Mouse (Mus musculus): ENCODE data around the gene Grhl1. TPM values are rescaled to one million over a fixed set of nuclear protein-coding genes. Genes with fewer than 3 reads are reported as not detected.
"Not testable (repeated sequence)": the region's sequence is repeated elsewhere in the genome, so short reads cannot be mapped to it uniquely, and the experiment has no call there.

The Grhl1 gene
- polyA plus RNA-seq, 1 experiment from 2014 or later: 0.75 TPM

DNA sequence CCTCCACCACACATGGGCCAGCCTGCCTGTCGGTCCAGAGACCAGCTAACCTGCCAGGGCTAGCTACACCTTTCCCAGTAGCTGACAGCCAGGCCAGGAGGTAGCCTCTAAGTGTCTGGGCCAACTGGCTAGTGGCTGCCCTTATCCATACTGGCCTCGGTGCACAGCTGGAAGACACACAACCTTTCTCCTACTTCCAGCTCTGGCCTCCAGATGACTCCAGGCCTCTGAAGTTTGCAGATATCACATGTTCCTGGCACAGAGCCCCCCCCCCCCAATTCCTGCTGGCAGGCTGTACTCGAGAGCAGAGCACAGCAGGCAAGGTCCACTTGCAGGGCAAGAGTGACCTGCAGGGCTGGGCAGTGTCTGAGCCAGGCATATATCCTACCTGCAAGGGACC is 55.1 kb downstream of the Grhl1 start:
- no peak overlapping the region for H3K4me3 ChIP-seq
- WGBS: 64% methylated on average over 3 of the region's 3 CpGs
- H3K4me2 ChIP-seq (replicated peaks): no peak overlapping the region
- no peak overlapping the region for H3K9ac ChIP-seq
- H3K9me3 ChIP-seq (replicated peaks): no peaks in the 10 kb centered on the region
- no peak for ATAC-seq (ENCODE audit: low FRiP score)
- no peak overlapping the region for H3K27ac ChIP-seq
- peaks cover 12% of the 10 kb centered on the region for H3K4me1 ChIP-seq
- no peaks in the 10 kb centered on the region for H3K36me3 ChIP-seq
- H3K27me3 ChIP-seq: no peaks in the 10 kb centered on the region

DNA sequence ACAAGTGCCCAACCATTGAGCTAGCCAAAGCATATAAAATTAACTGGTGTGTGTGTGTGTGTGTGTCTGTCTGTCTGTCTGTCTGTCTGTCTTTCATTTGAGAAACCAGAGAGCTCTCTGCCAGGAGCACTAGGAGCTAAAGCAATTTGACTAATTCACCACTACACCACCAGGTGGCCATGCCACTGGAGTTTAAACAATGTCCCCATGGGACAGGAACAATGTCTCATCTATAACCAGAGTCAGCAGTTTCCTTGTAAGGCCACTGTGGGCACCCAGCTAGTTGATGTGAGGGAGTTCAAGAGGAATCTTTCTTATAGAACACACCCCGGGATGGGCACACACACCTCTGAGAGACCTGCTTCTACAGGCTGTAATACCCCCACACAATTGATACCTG is 58.1 kb downstream of the Grhl1 start:
- Histone ChIP-seq H3K27me3 (no peaks in the 10 kb centered on the region), H3K9me3 (replicated peaks) (no peaks in the 10 kb centered on the region), H3K4me1 (0 out of 2 replicates have a peak, but pooled peaks cover 6% of the 10 kb centered on the region), H3K4me2 (replicated peaks) (no peak overlapping the region), H3K4me3 (no peak overlapping the region), H3K9ac (no peak overlapping the region), H3K27ac (no peak overlapping the region), H3K36me3 (no peaks in the 10 kb centered on the region)
- no peak for ATAC-seq (ENCODE audit: low FRiP score)
- WGBS: 68% methylated on average over 1 of the region's 1 CpGs

DNA sequence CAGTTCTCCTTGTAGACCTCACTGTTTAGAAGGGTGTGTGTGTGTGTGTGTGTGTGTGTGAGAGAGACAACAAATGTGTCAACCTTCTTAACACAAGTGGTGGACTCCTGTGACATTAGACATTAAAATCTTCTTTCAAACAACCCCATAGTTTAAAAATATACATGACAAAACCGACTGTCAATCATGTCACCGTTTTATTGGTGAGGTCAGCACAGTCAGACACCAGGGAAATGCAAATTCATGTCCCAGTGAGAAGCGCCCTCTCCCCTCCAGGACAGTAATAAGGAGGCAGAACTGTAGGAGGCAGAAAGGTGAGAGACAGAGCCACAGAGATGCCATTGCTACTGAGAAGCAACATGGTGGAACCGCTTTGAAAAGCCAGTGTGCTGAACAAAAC is 60.3 kb downstream of the Grhl1 start:
- Histone ChIP-seq H3K4me1 (0 out of 2 replicates have a peak, but pooled peaks cover 6% of the 10 kb centered on the region), H3K27ac (no peak overlapping the region), H3K27me3 (no peaks in the 10 kb centered on the region), H3K4me2 (replicated peaks) (no peak overlapping the region), H3K4me3 (no peak overlapping the region), H3K36me3 (no peaks in the 10 kb centered on the region), H3K9me3 (replicated peaks) (no peaks in the 10 kb centered on the region), H3K9ac (no peak overlapping the region)
- WGBS: 45% methylated on average over 4 of the region's 4 CpGs
- no peak for ATAC-seq (ENCODE audit: low FRiP score)

DNA sequence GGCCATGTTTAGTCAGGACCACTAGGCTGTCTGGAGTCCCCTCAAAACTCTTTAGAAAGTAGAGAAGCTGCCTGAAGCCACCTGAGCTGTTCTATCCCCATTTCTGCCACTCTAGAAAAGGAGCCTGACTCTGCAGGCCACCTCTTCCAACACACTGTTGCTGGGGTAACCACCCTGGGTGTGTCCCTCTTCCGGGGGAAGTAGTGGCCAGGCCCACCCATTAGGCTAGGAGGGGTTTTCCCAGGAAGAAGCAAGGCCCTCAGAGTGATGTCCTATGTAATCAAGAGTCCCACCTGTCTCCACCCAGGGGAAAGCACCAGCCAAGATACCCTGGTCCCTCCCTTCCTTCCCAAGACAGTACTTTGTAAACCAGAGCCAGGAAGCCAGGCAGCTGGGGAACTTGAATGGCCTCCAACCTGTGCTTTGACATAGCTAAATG is 61.7 kb downstream of the Grhl1 start:
- Histone ChIP-seq H3K27ac (no peak overlapping the region), H3K9me3 (replicated peaks) (no peaks in the 10 kb centered on the region), H3K9ac (no peak overlapping the region), H3K36me3 (no peaks in the 10 kb centered on the region), H3K27me3 (no peaks in the 10 kb centered on the region), H3K4me2 (replicated peaks) (no peak overlapping the region), H3K4me1 (0 out of 2 replicates have a peak, but pooled peaks cover 6% of the 10 kb centered on the region), H3K4me3 (no peak overlapping the region)
- WGBS: 53% methylated on average over 1 of the region's 1 CpGs
- no peak for ATAC-seq (ENCODE audit: low FRiP score)

DNA sequence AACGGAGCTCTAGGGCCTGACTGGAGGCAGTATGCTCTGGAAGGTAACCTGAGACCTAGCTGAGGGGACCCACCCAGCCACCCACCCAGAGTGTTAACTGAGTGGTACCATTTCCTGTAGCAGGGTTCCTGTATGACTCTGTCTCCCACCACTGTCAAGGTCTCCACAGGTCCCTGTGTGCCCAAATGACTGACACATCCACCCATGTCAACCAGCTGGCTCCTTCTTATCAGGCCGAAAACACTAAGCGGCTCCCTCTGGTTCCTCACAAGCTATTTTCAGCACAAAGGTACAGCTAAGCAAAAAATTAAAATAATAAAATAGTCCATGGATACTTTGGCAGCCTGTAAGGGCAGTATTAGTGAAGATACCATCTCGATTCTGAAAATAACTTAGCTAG is 62.1 kb downstream of the Grhl1 start:
- Histone ChIP-seq H3K4me1 (0 out of 2 replicates have a peak, but pooled peaks cover 6% of the 10 kb centered on the region), H3K4me3 (no peak overlapping the region), H3K36me3 (no peaks in the 10 kb centered on the region), H3K27ac (no peak overlapping the region), H3K27me3 (no peaks in the 10 kb centered on the region), H3K4me2 (replicated peaks) (no peak overlapping the region), H3K9ac (no peak overlapping the region), H3K9me3 (replicated peaks) (no peaks in the 10 kb centered on the region)
- 80% methylated on average over 4 of the region's 4 CpGs for WGBS
- no peak for ATAC-seq (ENCODE audit: low FRiP score)

DNA sequence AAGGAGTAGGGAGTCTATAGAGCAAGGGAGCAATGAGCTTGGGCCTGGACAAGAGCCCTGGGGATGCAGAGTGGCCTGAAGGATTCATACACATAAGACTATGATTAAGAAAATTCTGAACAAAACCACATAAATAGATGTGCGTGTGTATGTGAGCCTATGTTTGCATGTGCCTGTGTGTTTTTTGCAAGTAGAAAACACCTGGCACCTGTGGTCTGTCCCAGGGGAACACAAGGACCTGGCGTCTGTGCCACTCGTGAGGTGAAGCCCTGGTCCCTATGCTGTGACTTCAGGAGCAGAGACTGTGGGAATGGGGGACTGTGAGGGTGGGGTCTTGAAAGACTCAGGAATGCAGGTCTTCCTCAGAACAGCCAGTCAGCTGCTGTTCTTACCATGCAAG is 62.6 kb downstream of the Grhl1 start:
- no peaks in the 10 kb centered on the region for H3K27me3 ChIP-seq
- no peak overlapping the region for H3K4me2 ChIP-seq (replicated peaks)
- H3K4me1 ChIP-seq: 0 out of 2 replicates have a peak, but pooled peaks cover 6% of the 10 kb centered on the region
- no peak overlapping the region for H3K27ac ChIP-seq
- H3K9ac ChIP-seq: no peak overlapping the region
- ATAC-seq (ENCODE audit: low FRiP score): no peak
- no peak overlapping the region for H3K4me3 ChIP-seq
- WGBS: 84% methylated on average over 3 of the region's 3 CpGs
- H3K9me3 ChIP-seq (replicated peaks): no peaks in the 10 kb centered on the region
- H3K36me3 ChIP-seq: no peaks in the 10 kb centered on the region

DNA sequence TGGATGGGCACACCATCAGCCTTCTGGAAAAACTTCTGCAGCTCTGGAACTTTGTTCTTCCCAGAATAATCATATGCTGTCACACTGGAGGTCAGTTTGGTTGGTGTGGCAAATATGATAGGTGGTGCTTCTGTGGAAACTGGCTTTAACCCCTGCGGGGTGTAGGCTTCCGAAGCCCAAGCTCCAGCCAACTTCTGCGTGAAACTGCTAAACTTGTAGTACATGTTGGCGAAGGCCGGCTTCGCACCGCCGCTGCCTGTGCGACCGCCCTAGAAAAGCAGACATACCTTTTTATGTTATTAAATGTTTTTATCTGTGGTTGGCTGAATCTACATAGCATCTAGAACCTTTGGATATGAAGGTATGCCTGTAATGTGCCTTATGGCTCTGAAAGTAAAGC is 66.7 kb downstream of the Grhl1 start:
- H3K4me3 ChIP-seq; H3K36me3 ChIP-seq; ATAC-seq (ENCODE audit: low FRiP score); H3K27me3 ChIP-seq; H3K27ac ChIP-seq; H3K9ac ChIP-seq; H3K9me3 ChIP-seq (replicated peaks); H3K4me2 ChIP-seq (replicated peaks): not testable (repeated sequence)
- 95% methylated on average over 10 of the region's 10 CpGs for WGBS
- peaks cover 12% of the 10 kb centered on the region; the same call in 1 of the 2 replicates for H3K4me1 ChIP-seq

DNA sequence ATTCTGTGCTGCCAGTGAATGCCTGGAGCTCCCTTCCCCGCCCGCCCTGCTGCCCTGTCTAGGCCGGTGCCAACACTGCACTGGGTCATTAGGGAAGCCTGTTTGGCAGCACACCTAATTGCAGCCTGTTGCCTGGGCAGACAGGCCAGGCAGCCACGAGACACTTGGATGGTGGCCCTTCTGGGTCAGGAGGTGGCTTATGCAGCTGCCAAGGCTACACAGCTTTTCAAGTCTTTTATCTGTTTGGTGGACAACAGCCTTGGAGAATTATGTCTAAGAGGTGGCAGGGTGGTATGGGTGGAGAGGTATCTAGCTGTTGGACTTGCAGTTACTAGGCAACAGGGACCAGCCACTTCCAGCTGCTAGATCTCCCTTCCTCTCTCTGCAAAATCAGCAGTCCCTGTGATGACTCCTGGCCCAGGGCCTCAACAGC is 70.3 kb downstream of the Grhl1 start:
- WGBS: 80% methylated on average over 4 of the region's 4 CpGs
- no peak for ATAC-seq (ENCODE audit: low FRiP score)
- Histone ChIP-seq H3K4me2 (replicated peaks) (no peak overlapping the region), H3K4me1 (peaks cover 8% of the 10 kb centered on the region; the same call in 1 of the 2 replicates), H3K9ac (no peak overlapping the region), H3K27me3 (no peaks in the 10 kb centered on the region), H3K27ac (no peak overlapping the region), H3K36me3 (no peaks in the 10 kb centered on the region), H3K4me3 (no peak overlapping the region), H3K9me3 (replicated peaks) (no peaks in the 10 kb centered on the region)

DNA sequence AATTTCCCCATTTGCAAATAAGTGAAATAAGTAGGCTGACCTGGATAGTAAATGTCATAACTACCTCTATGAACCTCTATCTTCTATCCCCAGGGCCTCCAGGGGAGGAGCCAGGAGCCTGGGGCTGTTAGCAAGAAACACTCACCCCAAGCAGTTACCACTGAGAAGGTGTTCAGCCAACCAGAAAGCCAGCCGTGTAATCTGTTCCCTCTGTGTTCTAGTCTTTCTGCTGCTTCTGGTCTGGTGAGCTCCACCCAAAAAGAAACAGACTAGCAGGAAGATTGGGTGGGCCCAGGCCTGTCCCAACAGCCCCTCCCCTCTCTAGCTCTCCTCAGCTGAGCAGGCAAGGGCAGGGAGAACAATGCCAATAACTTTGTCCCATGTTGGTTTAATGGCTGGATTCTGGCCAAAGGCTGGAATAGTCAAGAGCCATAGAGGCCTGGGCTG is 72.1 kb downstream of the Grhl1 start:
- Histone ChIP-seq H3K9ac (no peak overlapping the region), H3K4me2 (replicated peaks) (no peak overlapping the region), H3K27ac (no peak overlapping the region), H3K9me3 (replicated peaks) (no peaks in the 10 kb centered on the region), H3K27me3 (no peaks in the 10 kb centered on the region), H3K4me1 (peaks cover 8% of the 10 kb centered on the region; the same call in 1 of the 2 replicates), H3K4me3 (no peak overlapping the region), H3K36me3 (no peaks in the 10 kb centered on the region)
- ATAC-seq (ENCODE audit: low FRiP score): no peak
- WGBS: 36% methylated on average over 1 of the region's 1 CpGs

DNA sequence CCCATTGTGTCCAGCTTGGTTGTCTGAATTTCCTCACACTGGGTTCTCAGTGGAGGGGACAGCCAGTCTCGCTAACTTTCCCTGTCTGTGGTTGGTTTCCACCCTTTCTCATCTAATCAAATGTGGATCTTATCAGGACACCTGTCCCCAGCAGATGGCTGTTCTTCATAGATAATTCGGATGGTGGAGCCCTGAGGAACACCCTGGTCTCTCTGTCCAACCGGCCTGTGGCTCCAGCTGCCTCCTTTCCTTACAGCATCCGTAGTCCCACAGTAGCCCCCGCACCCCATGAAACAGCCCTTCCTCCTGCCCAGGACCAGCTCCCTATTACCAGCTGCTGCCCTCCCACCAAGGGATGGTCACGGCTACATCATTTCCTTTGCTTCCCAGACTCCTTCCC is 73.8 kb downstream of the Grhl1 start:
- WGBS: 83% methylated on average over 6 of the region's 6 CpGs
- Histone ChIP-seq H3K27me3 (no peaks in the 10 kb centered on the region), H3K4me1 (peaks cover 18% of the 10 kb centered on the region), H3K4me2 (replicated peaks) (no peak overlapping the region), H3K9me3 (replicated peaks) (no peaks in the 10 kb centered on the region), H3K4me3 (no peak overlapping the region), H3K27ac (no peak overlapping the region), H3K9ac (no peak overlapping the region), H3K36me3 (no peaks in the 10 kb centered on the region)
- no peak for ATAC-seq (ENCODE audit: low FRiP score)

DNA sequence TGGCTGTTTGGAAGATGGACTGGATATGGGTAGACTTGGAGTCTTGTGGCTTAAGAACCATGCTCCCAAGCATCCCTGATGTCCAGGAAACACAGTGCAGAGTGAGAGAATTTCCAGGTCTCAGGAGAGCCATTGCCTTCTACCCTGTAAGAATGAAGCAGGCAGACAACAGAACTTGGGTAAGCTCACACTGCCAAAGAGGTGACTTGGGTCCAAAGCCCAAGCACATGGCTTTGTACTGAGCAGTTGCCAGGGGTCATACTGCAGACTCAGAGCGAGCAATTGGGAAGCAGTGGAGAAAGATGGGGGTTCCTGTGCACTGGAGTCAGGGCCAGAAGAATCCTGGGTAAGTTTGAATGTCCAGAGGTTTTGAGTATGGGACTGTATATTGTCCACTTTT is 76.0 kb downstream of the Grhl1 start:
- Histone ChIP-seq H3K9ac (no peak overlapping the region), H3K27me3 (no peaks in the 10 kb centered on the region), H3K27ac (no peak overlapping the region), H3K4me3 (no peak overlapping the region), H3K36me3 (no peaks in the 10 kb centered on the region), H3K9me3 (replicated peaks) (no peaks in the 10 kb centered on the region), H3K4me2 (replicated peaks) (no peak overlapping the region), H3K4me1 (peaks cover 20% of the 10 kb centered on the region)
- 66% methylated on average over 1 of the region's 1 CpGs for WGBS
- ATAC-seq (ENCODE audit: low FRiP score): no peak

DNA sequence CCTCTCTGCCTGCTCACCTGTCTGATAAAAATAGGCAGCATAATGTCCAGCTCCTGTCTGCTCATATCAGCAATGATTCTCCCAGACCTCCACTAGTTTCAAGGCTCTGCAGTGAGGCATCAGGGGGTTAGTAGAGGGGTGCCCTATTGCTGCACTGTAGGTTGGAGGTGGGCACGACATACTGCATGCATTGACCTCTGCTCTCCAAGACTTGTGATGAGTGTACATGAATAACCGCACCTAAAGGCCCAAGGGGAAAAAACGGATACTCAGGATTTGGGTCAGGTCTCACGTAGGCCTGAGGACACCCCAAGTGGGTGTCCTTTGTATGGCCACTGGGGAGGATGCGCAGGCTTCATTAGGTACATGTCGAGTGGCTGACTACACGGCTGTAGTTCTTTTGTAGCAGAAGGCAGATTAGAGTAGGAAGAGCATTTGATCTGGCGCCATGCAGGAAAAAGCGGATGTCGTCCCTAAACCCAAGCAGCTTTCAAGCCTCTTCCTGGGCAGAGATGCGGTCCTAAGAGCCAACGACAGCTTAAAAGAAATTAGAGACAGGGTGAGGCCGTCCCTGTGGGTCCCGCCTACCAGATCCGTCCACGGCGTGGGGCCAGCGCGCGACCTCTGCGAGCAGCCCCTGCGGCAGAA is 78.5 kb downstream of the Grhl1 start:
- Histone ChIP-seq H3K36me3 (peaks cover 17% of the 10 kb centered on the region), H3K4me1 (peaks cover 25% of the 10 kb centered on the region), H3K4me3 (peak overlapping the region; percentile 89), H3K9me3 (replicated peaks) (no peaks in the 10 kb centered on the region), H3K9ac (peak overlapping the region; percentile 91), H3K4me2 (replicated peaks) (peak overlapping the region; percentile 68), H3K27ac (peak overlapping the region; percentile 96; the same call in 1 of the 2 replicates), H3K27me3 (no peaks in the 10 kb centered on the region)
- ATAC-seq (ENCODE audit: low FRiP score): peak; percentile 20
- WGBS: 4% methylated on average over 22 of the region's 22 CpGs

DNA sequence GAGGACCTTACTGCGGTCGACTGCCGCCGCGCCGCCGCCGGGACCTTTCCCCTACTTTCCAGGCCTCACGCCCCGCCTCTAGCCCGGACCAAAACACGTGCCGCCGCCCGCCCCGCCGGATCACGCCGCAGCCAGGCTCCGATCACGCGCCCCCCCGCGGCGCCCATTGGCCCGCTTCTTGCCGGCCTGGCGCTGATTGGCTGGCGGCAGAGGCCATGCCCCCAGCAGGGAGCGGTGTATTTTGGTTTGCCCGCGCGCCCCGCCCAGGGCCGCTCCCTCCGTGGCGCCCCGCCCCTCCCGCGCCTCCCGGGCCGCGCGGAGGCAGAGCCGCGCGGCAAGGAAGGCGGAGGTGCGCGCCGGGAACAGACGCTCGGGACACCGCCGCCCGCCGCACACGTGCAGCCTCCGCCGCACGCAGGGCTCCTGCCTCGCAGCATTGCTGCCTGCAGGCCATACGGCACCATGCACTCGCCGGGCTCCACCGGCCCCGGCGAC is 79.0 kb downstream of the Grhl1 start, which contains the start of gene Klf11:
TSS of gene Klf11 (plus strand) at position 212 of the 495 bp plus-strand sequence.
- under 1% methylated on average over 54 of the region's 68 CpGs for WGBS

More for the DNA sequence above, 79.0 kb downstream of the Grhl1 start, which contains the start of gene Klf11:
- Histone ChIP-seq H3K4me3 (peak within 1 kb of the TSS; percentile 89), H3K27me3 (no peaks in the 10 kb centered on the region), H3K36me3 (peaks cover 23% of the 10 kb centered on the region), H3K9me3 (replicated peaks) (no peaks in the 10 kb centered on the region), H3K4me2 (replicated peaks) (peak within 1 kb of the TSS; percentile 68), H3K27ac (peak within 1 kb of the TSS; percentile 96), H3K9ac (peak within 1 kb of the TSS; percentile 91), H3K4me1 (peaks cover 28% of the 10 kb centered on the region)
- peak; percentile 93 for ATAC-seq (ENCODE audit: low FRiP score)
